Mouse (Mus musculus) hindbrain, postnatal 0 days (tissue): ENCODE results near the gene Sdccag8. TPM values are rescaled to one million over a fixed set of nuclear protein-coding genes. Genes with fewer than 3 reads are reported as not detected.

Source experiments
- ATAC-seq: fragments of 200-750 bp; cut with Nextera tagmentation; 2 replicates; pipeline ENCODE4 v1.8.0; 2017; ENCODE audit warnings: mild to moderate bottlenecking, moderate TSS enrichment, moderate library complexity
- DNase-seq: peaks from one replicate; pipeline ENCODE4 v3.0.0-alpha.2; 2015; ENCODE audit warnings: low spot score
- H3K27ac ChIP-seq: fragments of 300-500 bp; sonication (generic); 2 replicates; pipeline ENCODE4 v1.5.1; 2014; ENCODE audit warnings: mild to moderate bottlenecking
- H3K27me3 ChIP-seq: fragments of 300-500 bp; sonication (generic); 2 replicates; pipeline ENCODE4 v1.6.1; 2014; ENCODE audit warnings: low read length, mixed read lengths; ENCODE audit not compliant: insufficient read depth
- H3K36me3 ChIP-seq: fragments of 300-500 bp; sonication (generic); 2 replicates; pipeline ENCODE4 v1.6.1; 2014; ENCODE audit warnings: low read length, mixed read lengths; ENCODE audit not compliant: insufficient read depth
- H3K4me1 ChIP-seq: fragments of 300-500 bp; sonication (generic); 2 replicates; pipeline ENCODE4 v1.6.1; 2014; ENCODE audit warnings: antibody characterized with exemption, low read length, mixed read lengths; ENCODE audit not compliant: insufficient read depth
- H3K4me2 ChIP-seq: fragments of 300-500 bp; sonication (generic); 2 replicates; pipeline ENCODE4 v1.6.1; 2014; ENCODE audit warnings: low read depth, mild to moderate bottlenecking, low read length, moderate library complexity, mixed read lengths
- H3K4me3 ChIP-seq: fragments of 300-500 bp; sonication (generic); 2 replicates; pipeline ENCODE4 v1.5.1; 2014; ENCODE audit warnings: low read length
- H3K9ac ChIP-seq: fragments of 300-500 bp; sonication (generic); replicated peaks from 2 replicates; pipeline ENCODE4 v1.6.1; 2014; ENCODE audit warnings: mild to moderate bottlenecking, low read length, moderate library complexity, mixed read lengths
- H3K9me3 ChIP-seq: fragments of 300-500 bp; sonication (generic); 2 replicates; pipeline ENCODE4 v1.6.1; 2016; ENCODE audit warnings: low read length, mixed read lengths
- CTCF ChIP-seq: IDR thresholded peaks from 2 replicates; pipeline ENCODE4 v1.5.1; 2016; ENCODE audit warnings: antibody characterized with exemption, control low read depth, low read depth
- WGBS: fragments of 180-500 bp; shearing (Covaris S2); extraction: QIAGEN DNeasy Blood & Tissue Kit; methylation state at CpG from one replicate; pipeline ENCODE4 v1.1.7; 2014; 5-methylcytosine and 5-hydroxymethylcytosine counted together
- polyA plus RNA-seq: library from polyadenylated mRNA; unstranded; fragments of >200 nt; fragmentation: Nextera tagmentation; extraction: Ambion mirVana; gene quantifications from 2 replicates; pipeline ENCODE4 v1.2.1, GENCODE M21; 2015
- total RNA-seq: library from RNA; depleted of rRNA; stranded (reverse); fragments of >200 nt; gene quantifications from 2 replicates; pipeline ENCODE4 v1.2.3, GENCODE M21; 2014

Gene Sdccag8
- total and polyA plus RNA-seq, 2 experiments from 2014 or later, result 10.1 to 23.1 TPM

- Histone ChIP-seq H3K36me3 (no peaks in the 10 kb centered on the region), H3K4me3 (no peak overlapping the region), H3K9me3 (no peaks in the 10 kb centered on the region), H3K9ac (no peak overlapping the region), H3K27ac (no peak overlapping the region), H3K27me3 (no peaks in the 10 kb centered on the region), H3K4me1 (no peaks in the 10 kb centered on the region), H3K4me2 (no peak overlapping the region)
- DNase-seq (no peak), ATAC-seq (no peak)
- TF ChIP-seq CTCF, result no peak
- 67% methylated on average over 3 of the region's 3 CpGs for WGBS
These were observed 57.5 kb downstream of the Sdccag8 start for GRCm38 (mm10) chr1:176871975-176872374.

- no peaks in the 10 kb centered on the region for H3K9me3 ChIP-seq
- no peaks in the 10 kb centered on the region for H3K36me3 ChIP-seq
- H3K4me3 ChIP-seq, result no peak overlapping the region
- WGBS, result 78% methylated on average over 9 of the region's 9 CpGs
- no peaks in the 10 kb centered on the region for H3K4me1 ChIP-seq
- ATAC-seq (no peak), DNase-seq (no peak)
- H3K9ac ChIP-seq, result no peak overlapping the region
- no peak for TF ChIP-seq CTCF
- H3K4me2 ChIP-seq, result no peak overlapping the region
- H3K27ac ChIP-seq, result no peak overlapping the region
- H3K27me3 ChIP-seq, result no peaks in the 10 kb centered on the region
These were observed 59.0 kb downstream of the Sdccag8 start for GRCm38 (mm10) chr1:176873463-176873862.

- H3K9ac ChIP-seq, result no peak overlapping the region
- no peaks in the 10 kb centered on the region for H3K9me3 ChIP-seq
- DNase-seq, result no peak
- no peaks in the 10 kb centered on the region for H3K4me1 ChIP-seq
- H3K4me2 ChIP-seq, result no peak overlapping the region
- no peaks in the 10 kb centered on the region for H3K27me3 ChIP-seq
- no peak overlapping the region for H3K4me3 ChIP-seq
- H3K27ac ChIP-seq, result no peak overlapping the region
- no peak for TF ChIP-seq CTCF
- H3K36me3 ChIP-seq, result no peaks in the 10 kb centered on the region
- ATAC-seq, result no peak
These were observed 59.7 kb downstream of the Sdccag8 start for GRCm38 (mm10) chr1:176874155-176874554.

- no peak overlapping the region for H3K4me2 ChIP-seq
- WGBS, result 30% methylated on average over 3 of the region's 3 CpGs
- no peaks in the 10 kb centered on the region for H3K9me3 ChIP-seq
- ATAC-seq (peak; percentile 54; the same call in 1 of the 2 replicates), DNase-seq (peak; percentile 89)
- no peaks in the 10 kb centered on the region for H3K36me3 ChIP-seq
- peak; percentile 80 for TF ChIP-seq CTCF
- H3K4me3 ChIP-seq, result no peak overlapping the region
- H3K27me3 ChIP-seq, result no peaks in the 10 kb centered on the region
- H3K4me1 ChIP-seq, result 0 out of 2 replicates have a peak, but pooled peaks cover 4% of the 10 kb centered on the region
- H3K27ac ChIP-seq, result no peak overlapping the region
- no peak overlapping the region for H3K9ac ChIP-seq
These were observed 63.3 kb downstream of the Sdccag8 start for GRCm38 (mm10) chr1:176877756-176878155.

- Histone ChIP-seq H3K4me2 (no peak overlapping the region), H3K9ac (no peak overlapping the region), H3K27ac (no peak overlapping the region), H3K4me3 (no peak overlapping the region), H3K36me3 (no peaks in the 10 kb centered on the region), H3K27me3 (no peaks in the 10 kb centered on the region), H3K9me3 (no peaks in the 10 kb centered on the region), H3K4me1 (0 out of 2 replicates have a peak, but pooled peaks cover 4% of the 10 kb centered on the region)
- WGBS, result 43% methylated on average over 2 of the region's 2 CpGs
- ATAC-seq (peak; percentile 66; the same call in 1 of the 2 replicates), DNase-seq (peak; percentile 81)
- TF ChIP-seq CTCF, result peak; percentile 69
These were observed 64.5 kb downstream of the Sdccag8 start for GRCm38 (mm10) chr1:176879005-176879404.

- peak overlapping the region; percentile 54; the same call in 1 of the 2 replicates for H3K27ac ChIP-seq
- H3K36me3 ChIP-seq, result no peaks in the 10 kb centered on the region
- 0 out of 2 replicates have a peak overlapping the region, but pooled peaks have one; percentile 3 for H3K4me2 ChIP-seq
- no peak for TF ChIP-seq CTCF
- H3K27me3 ChIP-seq, result no peaks in the 10 kb centered on the region
- ATAC-seq, result no peak
- no peaks in the 10 kb centered on the region for H3K9me3 ChIP-seq
- H3K4me3 ChIP-seq, result no peak overlapping the region
- 28% methylated on average over 6 of the region's 6 CpGs for WGBS
- DNase-seq, result no peak
- no peak overlapping the region for H3K9ac ChIP-seq
- 0 out of 2 replicates have a peak, but pooled peaks cover 4% of the 10 kb centered on the region for H3K4me1 ChIP-seq
These were observed 65.2 kb downstream of the Sdccag8 start for GRCm38 (mm10) chr1:176879614-176880013.

GRCm38 (mm10) chr1:176880101-176880500 is 65.6 kb downstream of the Sdccag8 start:
- Histone ChIP-seq H3K27ac (peak overlapping the region; percentile 41; the same call in 1 of the 2 replicates), H3K4me1 (0 out of 2 replicates have a peak, but pooled peaks cover 4% of the 10 kb centered on the region), H3K4me2 (no peak overlapping the region), H3K36me3 (no peaks in the 10 kb centered on the region), H3K9ac (no peak overlapping the region), H3K27me3 (no peaks in the 10 kb centered on the region), H3K9me3 (no peaks in the 10 kb centered on the region), H3K4me3 (no peak overlapping the region)
- ATAC-seq, result no peak
- no peak for TF ChIP-seq CTCF
- 33% methylated on average over 5 of the region's 5 CpGs for WGBS
- no peak for DNase-seq
